Mouse (Mus musculus): ENCODE measurements around the gene Surf6.

Gene Surf6

GRCm38 (mm10) chr2:26903311-26903710, 632 bp upstream of the Surf6 start:
- TF ChIP-seq GATA4 (IDR thresholded peaks at IDR 0.05; ENCODE audit: insufficient replicate concordance, low read length), result no peak

GRCm38 (mm10) chr2:26901834-26902400, 762 bp downstream of the Surf6 start:
- no peak for TF ChIP-seq GATA4 (IDR thresholded peaks at IDR 0.05; ENCODE audit: insufficient replicate concordance, low read length)

DNA sequence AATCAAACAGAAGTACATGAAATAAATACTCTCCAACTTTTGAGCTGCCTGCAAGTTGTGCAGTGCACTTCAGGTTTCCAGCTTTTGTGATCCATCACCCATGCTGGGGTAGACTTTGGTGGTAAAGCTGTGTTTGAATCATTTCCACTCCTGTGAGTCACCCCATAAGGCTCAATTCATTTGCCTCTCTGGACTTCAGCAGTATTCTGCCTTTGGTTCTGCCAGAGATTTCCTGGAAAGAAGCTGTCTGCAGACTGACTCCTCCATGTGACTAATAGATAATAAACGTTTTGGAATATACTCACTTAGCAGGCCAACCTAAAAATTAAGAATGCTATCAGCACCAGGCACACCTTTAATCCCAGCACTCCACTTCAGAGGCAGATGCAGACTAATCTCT, 1.9 kb downstream of the Surf6 start:
- TF ChIP-seq GATA4 (IDR thresholded peaks at IDR 0.05; ENCODE audit: insufficient replicate concordance, low read length), result no peak

- no peak for TF ChIP-seq GATA4 (IDR thresholded peaks at IDR 0.05; ENCODE audit: insufficient replicate concordance, low read length)
Observed at GRCm38 (mm10) chr2:26895898-26896297, 6.8 kb downstream of the Surf6 start.

GRCm38 (mm10) chr2:26878571-26878970, 24.1 kb downstream of the Surf6 start:
- TF ChIP-seq GATA4 (IDR thresholded peaks at IDR 0.05; ENCODE audit: insufficient replicate concordance, low read length), result no peak

- no peak for TF ChIP-seq GATA4 (IDR thresholded peaks at IDR 0.05; ENCODE audit: insufficient replicate concordance, low read length)
Observed at GRCm38 (mm10) chr2:26870666-26871065, 32.0 kb downstream of the Surf6 start.

- TF ChIP-seq GATA4 (IDR thresholded peaks at IDR 0.05; ENCODE audit: insufficient replicate concordance, low read length), result no peak
Observed at GRCm38 (mm10) chr2:26864879-26865278, 37.8 kb downstream of the Surf6 start, which contains the start of gene Abo. TSS of gene Abo (minus strand) at chr2:26864979.

- TF ChIP-seq GATA4 (IDR thresholded peaks at IDR 0.05; ENCODE audit: insufficient replicate concordance, low read length), result no peak
Observed at GRCm38 (mm10) chr2:26862856-26863255, 39.8 kb downstream of the Surf6 start.

DNA sequence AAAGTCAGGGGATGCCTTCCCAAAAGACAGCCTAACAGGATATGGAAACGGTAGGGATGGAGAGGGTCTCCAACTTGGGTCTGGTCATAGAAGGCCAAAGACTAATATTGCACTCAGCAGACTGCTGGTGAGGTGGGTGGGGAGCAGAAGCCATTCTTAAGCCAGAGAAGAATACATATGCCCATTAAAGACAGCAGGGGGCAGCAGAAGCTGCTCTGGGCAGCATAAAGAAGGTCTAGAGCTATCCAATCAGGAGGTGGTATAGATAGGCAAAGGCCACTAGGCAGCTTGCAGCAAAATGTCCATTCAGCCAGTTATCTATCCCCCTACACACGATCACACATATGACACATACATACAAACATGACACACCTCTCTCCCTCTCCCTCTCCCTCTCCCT, 55.0 kb downstream of the Surf6 start:
- TF ChIP-seq GATA4 (IDR thresholded peaks at IDR 0.05; ENCODE audit: insufficient replicate concordance, low read length), result no peak

Measured in liver, adult (tissue).